Mouse (Mus musculus) CH12.LX (cell line): ENCODE data around the gene BC030499. TPM values are rescaled to one million over a fixed set of nuclear protein-coding genes. Genes with fewer than 3 reads are reported as not detected.

Source experiments
- DNase-seq: peaks from one replicate; pipeline ENCODE4 v3.0.0-alpha.2; 2013; ENCODE audit errors: extremely low read depth
- H3K27ac ChIP-seq: 2 replicates; pipeline ENCODE4 v1.5.1; 2012; ENCODE audit warnings: low read depth, mild to moderate bottlenecking, control low read depth, moderate library complexity; ENCODE audit not compliant: insufficient read depth
- H3K27me3 ChIP-seq: replicated peaks from 2 replicates; pipeline ENCODE3; 2012; ENCODE audit warnings: inconsistent platforms
- H3K36me3 ChIP-seq, 2 experiments: replicated peaks in 1 of 2; 2 replicates each; pipeline versions ENCODE3 to v1.6.1; 2012; ENCODE audit warnings: inconsistent platforms in 1 of 2, low read length in 1 of 2, mild to moderate bottlenecking in 1 of 2, mixed read lengths in 1 of 2, moderate library complexity in 1 of 2; ENCODE audit not compliant: control insufficient read depth in 1 of 2, insufficient read depth in 1 of 2
- H3K4me1 ChIP-seq, 2 experiments: 2 replicates each; pipeline ENCODE4 v1.6.1; 2012; ENCODE audit warnings: inconsistent platforms in 1 of 2, moderate library complexity in 1 of 2; ENCODE audit not compliant: insufficient read depth in 2 of 2, control insufficient read depth in 1 of 2
- H3K4me2 ChIP-seq: 2 replicates; pipeline ENCODE4 v1.6.1; 2012; ENCODE audit warnings: low read depth, mild to moderate bottlenecking, control low read depth; ENCODE audit not compliant: poor library complexity, insufficient read depth, severe bottlenecking
- H3K4me3 ChIP-seq, 3 experiments: fragments of 150-350 bp in 1 of 3; sonication (generic) in 1 of 3; replicated peaks in 1 of 3; 2 replicates each; pipeline versions ENCODE3 to v1.5.1; 2011 to 2012; ENCODE audit warnings: low read depth in 2 of 3, low read length in 2 of 3, mild to moderate bottlenecking in 2 of 3, moderate library complexity in 2 of 3, control low read depth in 1 of 3, improper control_type of control experiment in 1 of 3, inconsistent platforms in 1 of 3, mixed read lengths in 1 of 3; ENCODE audit not compliant: poor library complexity in 1 of 3
- H3K79me2 ChIP-seq: replicated peaks from 2 replicates; pipeline ENCODE4 v1.6.1; 2012; ENCODE audit warnings: mild to moderate bottlenecking, moderate library complexity; ENCODE audit not compliant: control insufficient read depth, poor library complexity, insufficient read depth, severe bottlenecking; ENCODE audit errors: extremely low read depth
- H3K9ac ChIP-seq: 2 replicates; pipeline ENCODE4 v1.6.1; 2012; ENCODE audit warnings: low read depth, mild to moderate bottlenecking, control low read depth, moderate library complexity; ENCODE audit not compliant: insufficient read depth
- H3K9me3 ChIP-seq: replicated peaks from 2 replicates; pipeline ENCODE3; 2012; ENCODE audit warnings: low read length, inconsistent platforms, mixed read lengths
- CHD1 ChIP-seq: IDR thresholded peaks from 2 replicates; pipeline ENCODE4 v1.6.1; 2012; ENCODE audit warnings: low read depth, low read length, improper control_type of control experiment, inconsistent platforms
- CHD2 ChIP-seq: IDR thresholded peaks from 2 replicates; pipeline ENCODE4 v1.6.1; 2011; ENCODE audit warnings: low read length, improper control_type of control experiment
- CTCF ChIP-seq, 2 experiments: IDR thresholded peaks in 1 of 2; conservative IDR thresholded peaks in 1 of 2; 2 replicates each; pipeline ENCODE4 v1.5.1; 2011 to 2012; ENCODE audit warnings: low read depth in 2 of 2, low read length in 2 of 2, improper control_type of control experiment in 1 of 2, inconsistent platforms in 1 of 2, mild to moderate bottlenecking in 1 of 2, moderate library complexity in 1 of 2
- E2F4 ChIP-seq: IDR thresholded peaks from 2 replicates; pipeline ENCODE4 v1.6.1; 2011; ENCODE audit warnings: low read depth, low read length, improper control_type of control experiment; ENCODE audit not compliant: insufficient replicate concordance
- ETS1 ChIP-seq: conservative IDR thresholded peaks from 2 replicates; pipeline ENCODE4 v1.6.1; 2012; ENCODE audit warnings: low read depth, mild to moderate bottlenecking, inconsistent platforms, low read length, improper control_type of control experiment, moderate library complexity
- GABPA ChIP-seq: IDR thresholded peaks from 2 replicates; pipeline ENCODE4 v1.6.1; 2012; ENCODE audit warnings: low read depth, low read length, improper control_type of control experiment, inconsistent platforms; ENCODE audit not compliant: insufficient replicate concordance
- HCFC1 ChIP-seq: IDR thresholded peaks from 2 replicates; pipeline ENCODE4 v1.6.1; 2012; ENCODE audit warnings: low read depth, mild to moderate bottlenecking, inconsistent platforms, low read length, improper control_type of control experiment
- IRF4 ChIP-seq: IDR thresholded peaks from 2 replicates; pipeline ENCODE4 v1.6.1; 2014; ENCODE audit warnings: low read depth, mild to moderate bottlenecking, inconsistent platforms, low read length, improper control_type of control experiment
- JUND ChIP-seq: conservative IDR thresholded peaks from 2 replicates; pipeline ENCODE4 v1.6.1; 2011; ENCODE audit warnings: low read depth, low read length, improper control_type of control experiment
- MAZ ChIP-seq: IDR thresholded peaks from 2 replicates; pipeline ENCODE4 v1.6.1; 2012; ENCODE audit warnings: low read depth, mild to moderate bottlenecking, inconsistent platforms, low read length, improper control_type of control experiment, moderate library complexity
- MEF2A ChIP-seq: IDR thresholded peaks from 2 replicates; pipeline ENCODE4 v1.6.1; 2014; ENCODE audit warnings: low read depth, mild to moderate bottlenecking, inconsistent platforms, low read length, improper control_type of control experiment, borderline replicate concordance
- MXI1 ChIP-seq: IDR thresholded peaks from 2 replicates; pipeline ENCODE4 v1.6.1; 2011; ENCODE audit warnings: mild to moderate bottlenecking, low read depth, low read length, improper control_type of control experiment
- MYC ChIP-seq: IDR thresholded peaks from 2 replicates; pipeline ENCODE4 v1.6.1; 2011; ENCODE audit warnings: low read depth, mild to moderate bottlenecking, improper control_type of control experiment, low read length
- NELFE ChIP-seq: IDR thresholded peaks from 2 replicates; pipeline ENCODE4 v1.6.1; 2011; ENCODE audit warnings: low read depth, low read length, improper control_type of control experiment
- POLR2AphosphoS2 ChIP-seq: IDR thresholded peaks from 2 replicates; pipeline ENCODE4 v1.6.1; 2011; ENCODE audit warnings: low read depth, low read length, improper control_type of control experiment
- RAD21 ChIP-seq: IDR thresholded peaks from 2 replicates; pipeline ENCODE4 v1.6.1; 2011; ENCODE audit warnings: low read depth, mild to moderate bottlenecking, low read length, improper control_type of control experiment, moderate library complexity
- RCOR1 ChIP-seq: conservative IDR thresholded peaks from 2 replicates; pipeline ENCODE4 v1.6.1; 2012; ENCODE audit warnings: low read depth, mild to moderate bottlenecking, inconsistent platforms, low read length, improper control_type of control experiment
- SIN3A ChIP-seq: IDR thresholded peaks from 2 replicates; pipeline ENCODE4 v1.6.1; 2012; ENCODE audit warnings: low read length, improper control_type of control experiment, inconsistent platforms
- TBP ChIP-seq: conservative IDR thresholded peaks from 2 replicates; pipeline ENCODE4 v1.6.1; 2011; ENCODE audit warnings: low read depth, low read length, improper control_type of control experiment
- TCF12 ChIP-seq: IDR thresholded peaks from 2 replicates; pipeline ENCODE4 v1.6.1; 2014; ENCODE audit warnings: low read depth, mild to moderate bottlenecking, inconsistent platforms, low read length, improper control_type of control experiment
- USF1 ChIP-seq: IDR thresholded peaks from 2 replicates; pipeline ENCODE4 v1.6.1; 2014; ENCODE audit warnings: low read depth, mild to moderate bottlenecking, inconsistent platforms, low read length, improper control_type of control experiment
- USF2 ChIP-seq: conservative IDR thresholded peaks from 2 replicates; pipeline ENCODE4 v1.6.1; 2011; ENCODE audit warnings: low read depth, low read length, improper control_type of control experiment
- ZC3H11A ChIP-seq: IDR thresholded peaks from 2 replicates; pipeline ENCODE4 v1.6.1; 2012; ENCODE audit warnings: low read depth, mild to moderate bottlenecking, inconsistent platforms, low read length, improper control_type of control experiment
- ZKSCAN1 ChIP-seq: IDR thresholded peaks from 2 replicates; pipeline ENCODE4 v1.6.1; 2012; ENCODE audit warnings: low read depth, inconsistent platforms, low read length, improper control_type of control experiment, borderline replicate concordance
- dilution Hi-C: fragments of 300-500 bp; cut with MboI; formaldehyde crosslinking; loops from 2 replicates; pipeline ENCODE4 v1.14.3; 2020; ENCODE audit warnings: low sequenced_read_pairs; ENCODE audit not compliant: extremely low pct_unique_long_range_greater_than_20kb, extremely low pct_ligation_motif_present
- in situ Hi-C: fragments of 300-500 bp; cut with MboI; formaldehyde crosslinking; loops from 3 replicates; pipeline ENCODE4 v1.14.3; 2019; ENCODE audit warnings: low sequenced_read_pairs, low pct_ligation_motif_present, low pct_unique_long_range_greater_than_20kb, mixed read lengths
- polyA plus RNA-seq: library from polyadenylated mRNA; unstranded; fragments of >175 nt; gene quantifications from 2 replicates; pipeline ENCODE4 v1.2.1, GENCODE M21; 2012; ENCODE audit warnings: low read depth; ENCODE audit not compliant: insufficient read length
- total RNA-seq, 2 experiments: library from RNA; depleted of rRNA; stranded (reverse); fragments of 300-350 nt in 1 of 2; fragments of >200 nt in 1 of 2; gene quantifications; 2 replicates each; pipeline ENCODE4 v1.2.3; 2012 to 2014

Gene BC030499
- total RNA-seq (2012; rRNA removed) (1.1 and 1.3 TPM in 2 replicates), total RNA-seq (2014; rRNA removed) (0.70 and 0.81 TPM in 2 replicates), polyA plus RNA-seq (1.3 and 1.4 TPM in 2 replicates)

DNA sequence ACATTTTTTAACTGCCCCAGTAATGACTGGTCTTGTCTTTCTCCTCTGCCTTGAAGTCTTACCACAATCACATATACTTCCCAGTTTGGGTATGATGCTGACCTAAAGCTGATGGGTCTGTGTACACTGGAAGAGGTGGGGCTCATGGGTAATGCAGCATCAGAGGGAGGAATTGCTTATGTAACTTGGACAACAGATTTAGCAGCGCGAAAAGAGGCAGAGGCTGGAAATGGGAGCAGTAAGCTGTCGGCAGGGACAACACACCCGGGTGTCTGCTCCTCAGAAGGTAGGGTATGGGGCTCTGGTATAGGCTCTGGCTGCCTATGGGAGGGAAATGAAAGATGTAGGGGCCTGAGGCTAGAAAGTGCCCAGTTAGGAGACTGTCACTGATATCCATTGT lies at the start of gene BC030499:
BC030499 (plus strand) TSS at position 188 of the 400 bp plus-strand sequence.
- dilution Hi-C loops: no loop called here
- H3K4me2 ChIP-seq: no peak within 1 kb of the TSS
- H3K27me3 ChIP-seq: no peaks in the 10 kb centered on the region
- H3K9ac ChIP-seq: no peak within 1 kb of the TSS
- no peak within 1 kb of the TSS for H3K27ac ChIP-seq
- peaks cover 0 to 2% of the 10 kb centered on the region in 2 experiments; a peak in 1 of 4 replicates for H3K4me1 ChIP-seq
- H3K36me3 ChIP-seq: peaks cover 57 to 91% of the 10 kb centered on the region in 2 experiments
- no peaks in the 10 kb centered on the region for H3K9me3 ChIP-seq
- TF ChIP-seq TCF12 (no peak), IRF4 (no peak), ZC3H11A (no peak), POLR2AphosphoS2 (no peak), RAD21 (no peak)
- H3K79me2 ChIP-seq: no peaks in the 10 kb centered on the region
- no peak within 1 kb of the TSS for H3K4me3 ChIP-seq
- DNase-seq: no peak
- in situ Hi-C loops: no loop called here

DNA sequence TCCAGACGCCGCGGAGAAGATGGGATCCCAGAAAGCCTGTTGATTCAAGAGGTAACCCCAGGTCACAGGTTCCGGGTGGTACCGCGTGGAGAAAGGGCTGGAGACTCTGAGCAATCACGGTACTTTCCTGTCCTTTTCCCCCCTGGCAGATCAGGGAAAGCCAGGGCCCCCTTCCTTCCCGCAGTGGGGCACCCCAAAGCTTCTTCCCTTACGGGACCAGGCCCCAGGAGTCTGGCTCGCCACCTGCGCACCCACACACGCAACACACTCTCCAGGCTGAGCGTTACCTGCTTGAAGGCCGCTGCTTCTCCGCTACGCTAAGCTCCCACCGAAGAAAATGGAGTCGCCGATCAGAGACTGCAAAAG lies 45.4 kb upstream of the BC030499 start:
- no peaks in the 10 kb centered on the region for H3K27me3 ChIP-seq
- peaks cover 92% of the 10 kb centered on the region for H3K79me2 ChIP-seq
- peak overlapping the region; percentile 97 for H3K27ac ChIP-seq
- in situ Hi-C loops (no loop called here), dilution Hi-C loops (no loop called here)
- DNase-seq: no peak
- peaks cover 4 to 51% of the 10 kb centered on the region in 2 experiments for H3K4me1 ChIP-seq
- H3K4me2 ChIP-seq: peak overlapping the region; percentile 97; the same call in 1 of the 2 replicates
- TF ChIP-seq ETS1 (no peak), MYC (no peak), CTCF (conservative IDR thresholded peaks at IDR 0.05 in 1 of 2, IDR thresholded peaks at IDR 0.05 in 1 of 2; ENCODE audit: low read depth in 2 of 2, low read length in 2 of 2) (no peak), USF2 (no peak), POLR2AphosphoS2 (no peak), CHD2 (no peak)
- H3K9ac ChIP-seq: peak overlapping the region; percentile 97
- peaks cover 14 to 41% of the 10 kb centered on the region in 2 experiments for H3K36me3 ChIP-seq
- peak overlapping the region; percentile 91 to 98 (median 97) for H3K4me3 ChIP-seq
- H3K9me3 ChIP-seq: no peaks in the 10 kb centered on the region

DNA sequence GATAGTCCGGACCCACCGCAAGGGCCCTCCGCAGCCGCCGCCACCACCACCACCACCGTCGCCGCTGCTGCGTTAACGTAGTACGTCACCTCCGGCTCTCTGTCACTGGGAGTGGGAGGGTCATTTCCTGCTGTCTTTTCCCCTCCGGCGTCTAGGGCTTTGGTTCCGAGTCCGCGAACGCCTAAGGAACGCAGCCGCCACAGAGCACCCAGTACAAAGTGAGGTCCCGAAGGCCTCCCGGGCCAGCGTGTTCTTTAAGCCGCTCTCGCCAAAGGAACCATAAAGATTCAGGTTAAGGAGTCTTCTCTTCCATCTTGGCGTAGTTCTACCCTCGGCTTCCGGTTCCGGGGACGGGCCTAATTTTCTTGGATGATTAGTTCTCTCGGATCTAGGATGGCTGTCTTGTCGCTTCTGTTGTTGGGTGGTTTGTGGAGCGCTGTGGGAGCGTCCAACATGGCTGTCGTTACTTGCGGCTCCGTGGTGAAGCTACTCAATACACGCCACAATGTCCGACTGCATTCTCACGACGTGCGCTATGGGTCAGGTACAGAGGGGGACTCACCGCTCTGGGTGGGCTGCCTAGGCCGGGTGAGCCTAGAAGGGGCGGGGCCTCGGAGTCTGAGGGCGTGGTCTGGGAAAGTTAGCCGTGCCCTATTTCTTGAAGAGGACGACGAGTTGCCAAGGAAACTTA lies 44.9 kb upstream of the BC030499 start, which contains the start of the genes Sdf2 and Supt6:
Sdf2 (plus strand) TSS at position 120 of the 691 bp plus-strand sequence.
Supt6 (minus strand) TSS at position 361 of the 691 bp plus-strand sequence.
- H3K4me2 ChIP-seq: peak within 1 kb of the TSS; percentile 100
- no peaks in the 10 kb centered on the region for H3K27me3 ChIP-seq
- H3K4me1 ChIP-seq: peaks cover 5 to 57% of the 10 kb centered on the region in 2 experiments
- DNase-seq: peak; percentile 96
- H3K79me2 ChIP-seq: peaks cover 87% of the 10 kb centered on the region
- peak within 1 kb of the TSS; percentile 97 for H3K27ac ChIP-seq
- dilution Hi-C loops: no loop called here
- no peaks in the 10 kb centered on the region for H3K9me3 ChIP-seq
- H3K36me3 ChIP-seq: peaks cover 12 to 39% of the 10 kb centered on the region in 2 experiments
- in situ Hi-C loops: no loop called here
- peak within 1 kb of the TSS; percentile 97 for H3K9ac ChIP-seq
- H3K4me3 ChIP-seq: peak within 1 kb of the TSS; percentile 91 to 98 (median 97)
- TF ChIP-seq MXI1 (peak; percentile 82), MAZ (0 out of 2 replicates have a peak, but pooled peaks have one; percentile 52), MEF2A (peak; percentile 64), ZKSCAN1 (no peak), E2F4 (no peak), CHD2 (peak; percentile 41; the same call in 1 of the 2 replicates), GABPA (no peak; the same call in 1 of the 2 replicates), ETS1 (peak; percentile 33; the same call in 1 of the 2 replicates), ZC3H11A (no peak), CHD1 (peak; percentile 87; the same call in 1 of the 2 replicates), JUND (0 out of 2 replicates have a peak, but pooled peaks have one; percentile 6), TBP (peak; percentile 78; the same call in 1 of the 2 replicates), USF1 (no peak), HCFC1 (peak; percentile 81), RCOR1 (no peak), NELFE (peak; percentile 83), SIN3A (peak; percentile 91)
